Mouse (Mus musculus): ENCODE data around the gene Tmem136.
A peak's percentile ranks its signal among the peaks of the same experiment; 100 is the strongest.
"Not testable (repeated sequence)": the region's sequence is repeated elsewhere in the genome, so short reads cannot be mapped to it uniquely, and the experiment has no call there.

The Tmem136 gene

DNA sequence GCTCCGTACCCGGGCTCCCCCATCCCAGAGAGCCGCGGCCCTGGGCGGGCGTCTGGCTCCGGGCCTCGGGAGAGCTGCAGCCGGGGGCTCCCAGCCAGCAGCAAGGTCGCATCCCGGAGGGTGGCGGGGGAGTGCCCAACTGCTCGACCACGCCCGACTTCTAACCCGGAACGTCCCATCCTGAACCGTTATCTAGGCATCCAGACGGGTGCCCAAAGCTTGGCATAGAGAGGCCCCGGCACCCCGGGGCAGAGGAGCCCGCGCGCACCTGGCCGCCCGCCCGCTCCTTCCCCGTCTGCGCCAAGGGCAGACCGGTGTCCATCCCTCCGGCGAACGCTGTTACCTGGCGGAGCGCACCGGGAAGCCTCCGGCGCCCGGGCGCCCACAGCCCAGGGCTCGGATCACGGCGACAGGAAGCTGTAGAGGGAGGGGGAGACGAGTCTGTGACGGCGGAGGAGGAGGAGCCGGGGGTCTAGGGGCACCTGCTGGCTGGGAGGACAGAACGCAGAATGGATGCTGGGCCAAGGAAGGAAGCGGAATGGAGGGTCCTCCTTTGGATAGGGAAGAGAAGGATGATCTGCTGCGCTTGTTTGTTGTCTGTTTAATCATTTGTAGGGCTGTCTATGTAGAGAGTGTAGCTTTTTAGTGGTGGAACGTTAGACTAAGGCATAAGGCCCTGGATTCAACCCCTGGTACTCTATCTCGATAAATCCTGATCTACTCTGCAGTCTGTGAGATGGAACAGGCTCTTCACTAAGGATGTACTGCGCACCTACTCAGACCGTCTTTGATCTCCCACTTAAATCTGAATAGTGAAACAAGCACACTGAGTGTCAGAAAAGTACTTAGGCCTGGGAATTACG is at the start of gene Tmem136:
Tmem136 (minus strand) TSS at position 437 of the 863 bp plus-strand sequence.
- DNase-seq (ENCODE audit: low read depth): no peak

DNA sequence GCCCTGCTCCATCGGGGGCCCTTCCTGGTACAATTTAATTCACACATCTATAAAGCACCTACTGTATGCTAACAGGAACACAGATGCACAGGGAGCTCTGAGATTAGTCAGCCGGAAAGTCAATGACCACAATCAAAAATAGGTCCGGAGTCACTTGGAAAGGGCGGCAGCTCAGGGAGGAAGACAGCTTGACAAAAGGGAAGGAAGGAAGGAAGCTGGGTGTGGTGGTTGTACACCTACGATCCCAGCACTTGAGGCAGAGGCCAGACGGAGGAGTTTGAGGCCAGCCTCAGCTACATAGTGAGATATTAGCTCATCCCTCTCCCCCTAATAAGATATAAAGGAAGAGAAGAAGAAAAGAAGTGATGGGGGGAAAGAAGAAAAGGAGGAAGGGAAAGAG is 39.6 kb upstream of the Tmem136 start:
- no peak for DNase-seq (ENCODE audit: low read depth)

DNA sequence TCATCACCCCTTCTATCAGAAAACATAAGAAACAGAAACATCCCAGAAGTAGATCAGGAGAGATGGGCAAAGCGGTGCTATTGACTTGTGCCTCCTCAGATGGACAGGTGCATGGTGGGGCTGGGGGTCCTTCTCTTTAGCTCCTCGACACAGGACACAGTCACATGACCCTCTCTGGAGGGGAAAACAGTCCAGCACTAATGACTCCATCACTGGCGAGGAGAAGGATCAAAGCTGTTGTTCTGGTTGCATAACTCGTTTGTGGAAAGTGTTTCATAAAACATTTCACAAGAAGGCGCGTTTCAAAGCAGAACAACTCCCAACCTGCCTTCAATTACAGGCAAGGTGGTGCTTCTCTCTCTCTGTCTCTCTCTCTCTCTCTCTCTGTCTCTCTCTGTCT is 35.4 kb upstream of the Tmem136 start:
- DNase-seq (ENCODE audit: low read depth): no peak

DNA sequence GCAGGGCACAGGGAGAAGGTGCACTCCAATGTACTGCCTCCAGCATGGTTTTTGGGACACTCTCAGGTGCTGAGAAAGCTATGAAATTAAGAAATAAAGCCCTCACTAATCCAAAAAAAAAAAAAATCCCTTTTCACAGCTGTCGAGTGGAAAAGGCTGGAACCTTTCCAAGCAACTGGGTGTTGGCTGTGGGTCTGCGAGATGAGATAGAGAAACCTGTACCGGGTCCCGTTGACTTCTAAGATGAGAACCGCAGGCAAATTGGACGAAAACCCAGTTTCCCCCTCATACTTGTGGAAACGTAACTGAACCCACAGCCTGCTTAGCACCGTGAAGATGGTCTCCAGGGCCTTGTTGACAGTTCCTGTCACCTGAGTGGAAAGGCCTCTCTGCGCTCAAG is 34.6 kb upstream of the Tmem136 start:
- no peak for DNase-seq (ENCODE audit: low read depth)

DNA sequence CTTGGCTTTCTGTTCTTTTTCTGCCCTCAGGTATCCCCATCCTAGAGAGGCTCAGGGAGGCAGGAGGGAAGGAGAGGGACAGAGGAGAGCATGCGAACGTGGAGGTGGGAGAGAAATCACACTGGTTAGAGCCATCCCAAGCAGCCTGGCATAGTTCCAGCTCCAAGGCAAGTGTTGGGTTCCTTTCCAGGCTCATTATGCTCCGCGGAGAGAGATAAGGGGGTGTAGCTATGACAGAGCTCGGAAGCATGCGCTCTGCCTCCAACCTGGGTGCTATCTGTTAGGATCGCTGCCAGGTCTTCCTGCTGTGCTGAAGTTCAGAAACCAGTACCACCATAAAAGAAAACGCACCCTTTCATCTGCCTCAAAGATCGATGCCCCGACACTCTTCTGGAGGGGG is 33.7 kb upstream of the Tmem136 start:
- no peak for DNase-seq (ENCODE audit: low read depth)

DNA sequence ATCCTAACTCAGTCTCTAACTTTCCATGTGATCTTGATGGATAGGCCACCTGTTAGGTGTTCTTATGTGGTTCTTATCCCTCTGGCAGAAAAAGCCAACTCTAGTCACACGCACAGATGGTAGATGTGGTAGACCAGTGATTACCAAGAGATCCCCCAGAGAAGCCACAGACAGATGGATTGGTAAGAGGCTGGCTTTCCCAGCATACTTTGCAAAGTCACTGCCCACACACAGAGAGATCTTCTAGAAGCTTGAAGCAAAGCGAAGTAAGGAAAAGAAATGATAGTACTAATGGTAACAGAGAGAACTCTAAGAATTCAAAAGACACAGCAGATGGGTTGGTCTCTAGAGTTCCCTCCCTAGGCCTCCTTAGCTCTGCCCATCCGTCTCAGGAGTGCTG is 33.1 kb upstream of the Tmem136 start:
- no peak for DNase-seq (ENCODE audit: low read depth)

DNA sequence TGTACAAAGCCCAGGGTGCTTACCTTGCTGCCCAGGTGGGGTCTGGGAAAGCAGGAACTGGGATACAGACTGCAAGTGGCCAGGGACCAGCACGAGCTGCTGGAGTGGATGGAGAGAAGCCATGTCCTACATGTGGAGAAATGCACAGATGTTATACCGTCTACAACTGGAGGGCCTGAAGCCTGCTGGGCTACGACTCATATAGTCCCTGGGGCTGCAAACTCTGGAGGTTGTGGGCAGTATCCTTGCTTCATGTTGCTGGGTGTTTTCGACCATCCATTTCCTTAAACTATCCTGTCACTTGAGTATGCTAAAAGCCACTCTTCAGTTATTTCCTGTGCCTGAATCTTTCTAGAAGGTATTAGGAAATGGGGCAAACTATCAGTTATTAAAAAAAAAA is 28.8 kb upstream of the Tmem136 start:
- DNase-seq (ENCODE audit: low read depth): no peak

DNA sequence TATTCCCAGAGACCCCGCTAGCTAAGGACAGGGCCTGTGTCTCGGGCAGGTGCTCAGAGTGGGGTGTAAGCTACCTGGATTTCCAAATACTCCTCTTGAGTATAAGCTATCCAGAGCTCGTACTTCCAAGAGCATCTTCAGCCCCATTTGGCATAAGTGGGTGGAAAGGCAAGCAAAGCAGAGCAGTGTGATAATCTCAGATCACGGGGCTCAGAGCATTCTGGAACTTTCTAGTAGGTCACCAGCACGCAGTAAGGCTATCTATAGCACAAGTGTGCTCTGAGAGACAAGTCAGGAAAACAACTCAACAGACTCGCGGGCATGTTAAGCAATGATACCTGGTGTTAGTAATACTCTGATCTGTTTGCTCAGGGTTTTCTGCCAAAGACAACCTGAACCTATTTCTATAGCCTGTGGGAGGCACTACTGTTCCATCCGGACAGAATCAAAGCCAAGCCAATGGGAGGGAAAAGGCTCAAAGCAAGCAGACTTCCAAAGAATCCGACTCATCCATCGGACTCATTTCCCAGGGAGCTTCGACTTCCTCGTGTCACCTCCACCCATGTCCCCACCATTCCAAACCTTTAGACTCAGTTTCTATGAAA is 27.9 kb upstream of the Tmem136 start:
- DNase-seq (ENCODE audit: low read depth): no peak

DNA sequence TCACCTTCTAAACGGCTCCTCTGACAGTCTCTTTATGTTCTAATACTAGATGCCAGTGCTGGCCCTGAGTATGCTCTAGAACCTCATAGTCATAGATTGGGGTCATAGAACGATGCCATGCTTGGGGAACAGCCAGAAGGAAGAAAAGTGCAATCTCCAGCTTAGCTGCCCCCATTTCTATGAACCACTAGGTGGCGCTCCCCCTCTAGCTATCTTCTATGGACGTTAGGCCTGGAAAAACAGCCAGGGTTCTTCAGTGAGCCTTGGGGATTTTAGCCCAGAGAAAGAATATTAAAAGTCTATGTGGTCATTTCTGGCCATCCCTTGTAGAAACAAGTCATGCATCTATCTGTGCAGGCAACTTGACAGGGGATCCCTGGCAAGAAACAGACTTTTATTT is 25.5 kb upstream of the Tmem136 start:
- peak; percentile 34 for DNase-seq (ENCODE audit: low read depth)

DNA sequence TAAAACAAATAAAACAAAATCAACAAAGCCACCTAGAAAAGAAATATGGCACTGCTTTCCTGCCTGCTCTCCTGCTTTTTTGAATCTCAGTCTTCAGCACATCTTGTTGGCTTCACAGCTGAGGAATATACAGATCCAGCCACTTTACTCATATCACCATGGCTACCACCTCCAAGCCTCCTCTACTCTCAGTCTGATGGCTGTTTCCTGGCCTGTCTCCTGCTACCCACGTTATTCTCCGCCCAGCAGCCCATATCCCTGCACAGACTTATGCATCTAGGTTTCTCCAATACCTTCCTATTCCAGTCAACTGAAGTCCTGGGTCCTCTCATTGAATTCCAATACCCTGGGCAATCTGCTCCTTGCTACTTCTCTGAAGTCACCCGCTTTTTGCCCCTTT is 17.2 kb upstream of the Tmem136 start:
- DNase-seq (ENCODE audit: low read depth): no peak

DNA sequence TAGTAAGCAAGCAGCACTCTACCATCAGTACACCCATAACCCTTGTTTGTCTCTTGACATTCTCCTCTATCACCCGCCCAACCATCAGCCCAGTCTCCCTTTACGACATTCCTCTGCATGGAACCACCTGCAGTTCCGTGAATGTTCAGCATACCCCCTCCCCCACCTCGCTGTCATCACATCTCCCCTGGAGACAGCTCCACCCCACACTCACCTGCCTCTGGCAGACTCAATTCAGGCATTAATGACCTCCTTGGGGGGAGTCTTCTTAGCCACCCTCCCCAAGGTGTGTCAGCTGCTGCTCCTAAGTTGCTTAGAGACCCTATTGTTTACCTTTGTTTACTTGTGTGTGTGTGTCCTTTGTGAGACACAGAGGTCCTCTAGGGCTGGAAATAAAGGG is 16.0 kb upstream of the Tmem136 start:
- DNase-seq (ENCODE audit: low read depth): no peak

DNA sequence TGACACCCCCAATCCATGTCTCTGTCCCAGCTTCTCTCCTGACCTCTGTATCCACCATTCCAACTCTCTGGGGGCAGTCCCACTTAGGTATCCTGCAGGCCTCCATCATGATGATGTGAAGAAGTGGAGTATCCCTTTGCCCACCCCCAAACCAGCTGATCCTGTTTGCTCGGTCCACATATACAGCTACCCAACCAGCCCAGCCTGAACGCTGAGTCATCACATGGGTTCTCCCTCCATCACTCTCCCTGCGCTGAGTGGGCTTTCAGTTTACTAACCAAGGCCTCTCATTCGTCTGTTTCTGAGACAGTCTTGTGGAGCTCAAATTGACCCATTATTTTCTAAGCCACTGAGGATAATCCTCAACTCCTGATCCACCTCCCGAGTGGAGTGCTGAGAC is 15.6 kb upstream of the Tmem136 start:
- no peak for DNase-seq (ENCODE audit: low read depth)

DNA sequence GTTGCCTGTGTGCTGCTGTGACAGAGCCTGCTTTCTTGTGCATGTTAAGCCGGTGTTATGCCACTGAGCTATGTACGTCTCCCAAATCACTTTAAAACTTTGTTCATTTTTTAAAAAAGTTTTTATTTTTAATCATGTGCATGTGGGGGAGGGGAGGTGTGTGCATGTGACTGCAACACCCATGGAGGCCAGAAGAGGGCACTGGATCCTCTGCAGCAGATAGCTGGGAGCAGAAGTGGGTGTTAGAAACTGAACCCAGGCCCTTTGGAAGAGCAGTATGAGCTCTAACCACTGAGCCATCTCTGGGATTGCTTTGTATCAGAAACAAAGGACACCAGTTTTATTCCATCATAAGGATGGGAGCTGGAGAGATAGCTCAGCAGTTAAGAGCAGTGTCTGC is 14.3 kb upstream of the Tmem136 start:
- no peak for DNase-seq (ENCODE audit: low read depth)

DNA sequence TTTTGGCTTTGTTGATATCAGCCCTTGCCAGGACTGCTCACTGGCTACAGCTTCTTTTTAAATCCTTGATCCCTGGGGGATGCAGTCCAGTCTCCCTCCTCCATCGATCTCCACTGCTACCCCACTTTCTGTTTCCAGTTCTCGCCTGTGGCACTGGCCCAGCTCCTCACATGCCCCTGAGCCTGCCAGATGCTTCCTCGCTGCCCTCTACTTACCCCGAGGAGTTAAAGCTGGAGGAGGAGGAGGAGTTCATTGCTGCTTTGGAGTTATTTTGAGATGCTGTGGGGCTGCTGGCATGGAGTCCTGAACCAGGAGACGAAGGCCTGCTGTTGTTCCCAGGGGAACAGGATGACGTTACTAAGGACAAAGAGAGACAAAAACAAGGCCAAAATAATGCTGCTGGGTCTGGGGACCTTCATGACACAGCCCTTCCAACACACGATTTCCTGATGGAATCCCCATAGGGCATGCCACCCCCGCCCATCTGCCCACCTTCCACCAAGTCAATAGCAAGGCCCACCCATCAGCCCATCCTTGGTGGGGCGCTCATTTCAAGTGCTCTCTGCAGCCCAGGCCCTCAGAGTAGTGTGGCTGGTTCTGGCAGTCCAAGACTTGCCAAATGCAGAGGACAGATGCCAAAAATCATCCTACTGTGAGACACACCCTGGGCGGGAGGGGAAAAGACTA is 10.9 kb upstream of the Tmem136 start:
- no peak for DNase-seq (ENCODE audit: low read depth)

DNA sequence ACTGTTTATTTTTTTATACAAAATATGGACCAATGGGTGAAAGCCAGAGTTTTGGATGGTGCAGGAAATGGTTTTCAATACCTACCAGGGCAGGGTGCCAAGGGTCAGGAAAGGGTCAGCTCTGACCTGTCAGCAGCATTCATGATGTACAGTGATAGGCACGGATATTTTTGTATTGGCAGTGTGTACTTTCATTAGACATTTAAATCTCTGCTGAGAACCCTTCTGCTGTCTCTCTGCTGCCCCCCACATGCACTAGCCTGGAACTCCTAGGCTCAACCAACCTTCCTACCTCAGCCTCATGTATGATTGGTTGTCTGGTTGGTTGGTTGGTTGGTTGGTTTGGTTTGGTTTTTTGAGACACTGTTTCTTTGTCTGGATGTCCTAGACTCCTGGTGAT is 6.0 kb upstream of the Tmem136 start:
- no peak for DNase-seq (ENCODE audit: low read depth)

DNA sequence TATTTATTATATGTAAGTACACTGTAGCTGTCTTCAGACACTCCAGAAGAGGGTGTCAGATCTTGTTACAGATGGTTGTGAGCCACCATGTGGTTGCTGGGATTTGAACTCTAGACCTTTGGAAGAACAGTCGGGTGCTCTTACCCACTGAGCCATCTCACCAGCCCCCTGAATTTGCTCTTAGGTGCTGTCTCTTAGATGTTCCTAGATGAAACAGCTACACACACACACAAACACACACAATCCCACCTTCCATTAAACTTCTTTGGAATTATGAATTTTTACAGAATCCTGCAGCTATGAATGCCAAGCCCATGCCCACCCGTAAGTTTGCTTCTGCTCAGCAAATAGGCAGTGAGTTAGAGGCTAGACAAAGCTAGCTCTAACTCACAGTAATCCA is 5.6 kb upstream of the Tmem136 start:
- DNase-seq (ENCODE audit: low read depth): not testable (repeated sequence)

DNA sequence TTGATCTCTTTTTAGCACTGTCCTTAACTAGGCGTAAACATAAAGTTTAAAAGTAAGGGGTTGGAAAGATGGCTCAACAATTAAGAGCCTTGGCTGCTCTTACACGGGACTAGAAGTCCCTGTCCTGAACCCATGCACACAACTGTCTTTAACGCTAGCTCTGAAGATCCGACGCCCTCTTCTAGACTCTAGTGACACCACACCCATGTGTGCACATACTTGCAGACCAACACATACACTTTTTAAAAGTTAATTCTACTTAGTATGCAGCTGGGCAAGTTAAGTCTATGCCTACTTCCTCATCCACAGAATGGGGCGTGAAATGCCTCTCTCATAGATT is 597 bp upstream of the Tmem136 start:
- no peak for DNase-seq (ENCODE audit: low read depth)

DNA sequence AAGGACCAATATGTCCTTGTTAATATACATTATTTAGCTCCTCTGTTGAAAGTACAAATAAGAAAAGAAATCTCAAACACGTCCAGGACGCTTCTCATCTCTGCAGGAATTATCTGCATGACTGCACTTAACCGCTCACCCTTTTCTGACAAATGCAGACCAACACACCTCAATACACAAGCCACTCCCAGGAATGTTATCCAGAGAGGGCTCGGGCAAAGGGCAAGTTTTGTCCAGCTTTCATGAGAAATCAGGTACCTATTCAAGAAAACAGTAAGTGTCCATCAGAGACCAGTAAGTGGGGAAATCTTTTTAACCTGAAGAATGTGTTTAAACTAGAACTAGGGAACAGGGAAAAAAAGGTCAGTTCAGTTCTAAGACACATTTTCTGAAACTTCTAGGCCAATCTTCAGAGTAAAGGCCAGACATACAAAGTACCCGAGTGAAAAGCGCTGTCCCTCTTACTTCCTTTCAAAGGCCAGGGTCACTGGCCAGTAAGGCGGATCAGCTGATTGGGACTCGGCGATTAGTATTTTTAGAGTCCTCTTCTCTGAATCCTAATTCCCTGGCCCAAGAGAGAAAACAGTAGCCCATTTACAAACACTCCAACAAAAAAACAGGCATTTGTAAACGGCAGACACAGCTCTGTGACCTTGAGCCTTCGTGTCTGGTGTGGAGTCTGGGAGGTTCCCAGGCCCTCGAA is 788 bp downstream of the Tmem136 start:
- no peak for DNase-seq (ENCODE audit: low read depth)

DNA sequence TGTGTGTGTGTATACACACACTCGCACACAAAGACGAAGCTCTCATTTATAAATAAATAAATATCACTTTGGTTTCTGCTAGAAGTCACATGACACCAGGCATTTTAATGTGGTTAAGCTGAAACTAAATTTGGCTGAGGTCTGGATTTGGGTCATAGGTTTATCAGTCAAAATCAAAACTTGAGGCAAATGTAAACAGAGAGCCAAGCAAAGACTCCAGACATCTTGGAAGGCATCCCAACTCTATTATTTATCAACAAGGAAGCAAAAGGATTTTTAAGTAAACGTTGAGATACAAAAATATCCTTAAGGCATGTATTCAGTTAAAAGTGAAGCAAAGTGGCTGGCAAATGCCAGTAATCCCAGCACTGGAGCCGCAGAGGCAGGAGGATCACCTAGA is 1.5 kb downstream of the Tmem136 start:
- DNase-seq (ENCODE audit: low read depth): no peak

DNA sequence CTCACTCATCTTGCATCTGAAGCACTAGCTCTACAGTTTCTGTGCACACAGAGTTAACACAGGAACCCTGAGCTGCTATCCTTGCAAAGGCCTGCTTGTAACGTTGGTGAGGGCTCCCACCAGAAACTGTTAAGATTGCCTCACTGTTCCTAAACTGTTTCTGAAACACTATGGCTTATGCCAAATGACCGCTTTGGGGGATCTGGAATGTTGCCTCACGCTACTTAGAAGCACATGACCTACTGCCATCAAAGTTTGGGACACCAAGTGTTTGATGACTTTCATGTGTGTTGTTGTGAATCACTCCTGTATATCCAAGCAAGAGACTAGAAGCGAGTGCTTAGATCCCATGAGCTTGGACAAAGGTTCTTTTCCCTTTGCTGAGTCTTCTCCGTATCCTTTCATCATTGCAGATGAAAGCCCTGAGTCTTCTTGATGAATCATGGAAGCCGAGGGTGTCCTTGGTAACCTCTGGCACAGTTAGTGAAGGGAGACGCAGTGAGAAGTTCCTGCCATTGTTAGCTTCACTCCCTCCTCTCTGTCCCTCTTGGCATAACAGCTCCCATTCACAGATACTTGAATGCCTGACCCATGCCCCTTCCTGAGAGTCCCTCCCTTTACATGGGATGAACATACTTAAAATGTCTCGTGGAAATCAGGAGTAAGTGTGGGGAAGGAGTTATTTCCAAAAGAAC is 5.9 kb downstream of the Tmem136 start:
- DNase-seq (ENCODE audit: low read depth): no peak

DNA sequence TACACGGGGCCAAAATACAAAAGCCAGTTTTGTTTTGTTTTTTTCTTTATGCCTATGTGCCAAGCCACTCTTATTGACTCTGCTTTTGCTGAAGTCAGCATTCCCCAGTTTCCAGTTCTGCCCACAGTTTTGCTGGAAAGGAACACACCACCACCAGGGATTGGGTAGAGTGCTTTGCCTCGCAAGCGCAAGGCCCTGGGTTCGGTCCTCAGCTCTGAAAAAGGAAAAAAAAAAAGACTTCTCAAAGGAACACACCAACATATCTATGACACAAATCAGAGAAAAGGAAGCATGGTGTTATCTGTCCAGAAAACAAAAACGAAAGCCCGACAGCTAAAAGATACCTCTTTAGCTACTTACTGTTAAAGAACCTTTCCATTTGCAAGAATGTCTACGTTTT is 7.2 kb downstream of the Tmem136 start:
- no peak for DNase-seq (ENCODE audit: low read depth)

DNA sequence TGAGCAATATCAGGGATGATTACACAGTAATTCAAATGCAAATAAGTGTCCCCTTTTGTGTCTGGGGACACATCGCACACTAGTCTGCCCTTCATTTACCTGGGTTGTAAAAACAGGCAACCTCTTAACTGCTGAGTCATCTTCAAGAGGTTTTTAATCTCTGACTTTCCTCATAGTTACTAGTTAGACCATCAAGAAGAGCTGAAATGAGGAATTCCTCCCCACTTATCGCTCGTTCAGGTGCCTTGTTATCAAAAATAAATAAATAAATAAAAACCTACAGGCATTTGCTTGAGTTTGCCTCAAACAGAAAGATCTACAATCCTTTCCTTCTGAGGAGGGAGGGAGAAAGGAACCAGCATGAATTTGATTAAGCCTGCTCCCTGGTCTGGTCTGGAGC is 7.6 kb downstream of the Tmem136 start:
- DNase-seq (ENCODE audit: low read depth): no peak

All from c-Kit-positive CD71-negative TER-119-negative erythroid progenitor cells, embryonic 14.5 days (primary cell).